Mouse (Mus musculus) layer of hippocampus, postnatal 36 days (tissue): Measurements from ENCODE around the gene Tbk1. TPM values are rescaled to one million over a fixed set of nuclear protein-coding genes. Genes with fewer than 3 reads are reported as not detected.

ENCODE experiments used
- DNase-seq, 2 experiments: peaks; one replicate each; pipeline ENCODE4 v3.0.0; 2022
- microRNA-seq, 2 experiments: library from miRNA; unstranded; fragments of <30 nt; microRNA quantifications; one replicate each; pipeline ENCODE4 v1.2.0; 2021
- total RNA-seq, 2 experiments: library from RNA; stranded (reverse); gene quantifications; 2 replicates each; pipeline ENCODE4 v1.2.3; 2021

Gene Tbk1
- total RNA-seq, 2 experiments from 2014 or later: 51.9 to 53.7 TPM

- no peak for DNase-seq
Measured at GRCm38 (mm10) chr10:121497968-121498367, 88.6 kb downstream of the Tbk1 start.

- DNase-seq: no peak
Measured at GRCm38 (mm10) chr10:121496616-121497015, 90.0 kb downstream of the Tbk1 start.

Small RNA genes lying within 50 kb of the gene (microRNA-seq; reads per million reads assigned to microRNA genes)
- gene Gm24330: 0 reads per million in 2 experiments

Other genes starting within 250 kb of the Tbk1 start
- gene Tbc1d30, start 235.5 kb downstream of the Tbk1 start, total RNA-seq: 10 to 100 TPM; 32.2 to 41.7 TPM
- gene Gns, start 221.7 kb downstream of the Tbk1 start, total RNA-seq: 10 to 100 TPM; 77.8 to 80.3 TPM
- 1 to 10 TPM; 8.2 to 8.9 TPM for gene Rassf3, start 110.4 kb downstream of the Tbk1 start, total RNA-seq
- gene Xpot, start 39.5 kb upstream of the Tbk1 start, total RNA-seq: 10 to 100 TPM; 65.7 to 73.6 TPM
- under 1 TPM; 0.32 to 0.48 TPM for gene D930020B18Rik, start 54.8 kb upstream of the Tbk1 start, total RNA-seq
- gene BC048403, start 153.2 kb upstream of the Tbk1 start, total RNA-seq: 1 to 10 TPM; 8.6 to 8.8 TPM